Mouse (Mus musculus) right cerebral cortex, adult 2 months (tissue): ENCODE data around the gene 2810004N23Rik.

Source experiments
- DNase-seq, 2 experiments: peaks; one replicate each; pipeline ENCODE4 v3.0.0; 2021 to 2022; ENCODE audit warnings: low spot score in 2 of 2

Gene 2810004N23Rik

GRCm38 (mm10) chr8:124823497-124823896 is 39.4 kb downstream of the 2810004N23Rik start:
- no peak for DNase-seq

- no peak for DNase-seq
Observed at GRCm38 (mm10) chr8:124820125-124820524, 42.8 kb downstream of the 2810004N23Rik start.

GRCm38 (mm10) chr8:124819612-124820115 is 43.3 kb downstream of the 2810004N23Rik start:
- no peak for DNase-seq

- DNase-seq, result no peak
Observed at GRCm38 (mm10) chr8:124817361-124817760, 45.6 kb downstream of the 2810004N23Rik start.

- DNase-seq, result no peak
Observed at GRCm38 (mm10) chr8:124816866-124817265, 46.1 kb downstream of the 2810004N23Rik start.

- DNase-seq, result no peak
Observed at GRCm38 (mm10) chr8:124815870-124816269, 47.0 kb downstream of the 2810004N23Rik start.

- DNase-seq, result no peak
Observed at GRCm38 (mm10) chr8:124813326-124813725, 49.6 kb downstream of the 2810004N23Rik start.

GRCm38 (mm10) chr8:124810689-124811394 is 52.1 kb downstream of the 2810004N23Rik start:
- no peak for DNase-seq

GRCm38 (mm10) chr8:124810056-124810610 is 52.8 kb downstream of the 2810004N23Rik start:
- no peak for DNase-seq

GRCm38 (mm10) chr8:124809419-124809818 is 53.5 kb downstream of the 2810004N23Rik start:
- DNase-seq, result no peak

- no peak for DNase-seq
Observed at GRCm38 (mm10) chr8:124805990-124806389, 56.9 kb downstream of the 2810004N23Rik start.

GRCm38 (mm10) chr8:124803824-124804702 is 58.9 kb downstream of the 2810004N23Rik start:
- DNase-seq, result no peak

- no peak for DNase-seq
Observed at GRCm38 (mm10) chr8:124800542-124800941, 62.4 kb downstream of the 2810004N23Rik start.

GRCm38 (mm10) chr8:124795781-124796488 is 67.0 kb downstream of the 2810004N23Rik start:
- no peak for DNase-seq

GRCm38 (mm10) chr8:124794486-124794780 is 68.5 kb downstream of the 2810004N23Rik start:
- peak; percentile 74 to 83 for DNase-seq

GRCm38 (mm10) chr8:124793661-124794485 is 69.0 kb downstream of the 2810004N23Rik start:
- DNase-seq, result peak in 1 of 2 experiments; percentile 27

- DNase-seq, result peak; percentile 63 to 64
Observed at GRCm38 (mm10) chr8:124793172-124793651, 69.7 kb downstream of the 2810004N23Rik start.

- DNase-seq, result peak; percentile 33 to 42
Observed at GRCm38 (mm10) chr8:124792708-124793107, 70.2 kb downstream of the 2810004N23Rik start, which contains the start of gene Trim67. TSS of gene Trim67 (plus strand) at chr8:124793092.

GRCm38 (mm10) chr8:124792186-124792585 is 70.7 kb downstream of the 2810004N23Rik start:
- DNase-seq, result peak; percentile 48 to 69

GRCm38 (mm10) chr8:124791751-124792150 is 71.2 kb downstream of the 2810004N23Rik start:
- no peak for DNase-seq

- DNase-seq, result no peak
Observed at GRCm38 (mm10) chr8:124790676-124791075, 72.2 kb downstream of the 2810004N23Rik start.
